8 mouse cellular contexts compared by ENCODE assay signal in genomic region chr7:138940256-138940611, GRCm38 (mm10). TPM values are rescaled to one million over a fixed set of nuclear protein-coding genes. Genes with fewer than 3 reads are reported as not detected.
DNase-seq lines count a peak whose midpoint lies in the region; ATAC-seq and TF ChIP-seq lines count a peak whose summit lies in the region.
"Had no signal": no experiment of that assay in that cellular context is flagged by ENCODE, and none has a peak within 500 bp of the region (broad histone marks: within the 10 kb centered on the region; RNA-seq: fewer than 3 reads in every experiment).

No protein-coding gene starts in this region.

- H3K4me2 ChIP-seq in intestine, embryonic 14.5 days (ENCODE audit: low read length) = peak overlapping the region; percentile 66
- peak overlapping the region; percentile 87 for H3K4me2 ChIP-seq in limb, embryonic 15.5 days

- H3K4me3 ChIP-seq in forebrain, embryonic 10.5 days = peak overlapping the region; percentile 55
- H3K4me3 ChIP-seq in intestine, embryonic 14.5 days (ENCODE audit: low read depth, low read length) = peak overlapping the region; percentile 39
- peak overlapping the region; percentile 43 for H3K4me3 ChIP-seq in limb, embryonic 15.5 days
- H3K4me3 ChIP-seq in thymus, adult 2 months (ENCODE audit: control insufficient read depth, insufficient read depth, low read length) = no peak overlapping the region

- H3K9me3 ChIP-seq in forebrain, embryonic 10.5 days = no peaks in the 10 kb centered on the region
- no peaks in the 10 kb centered on the region for H3K9me3 ChIP-seq in intestine, embryonic 14.5 days (ENCODE audit: control insufficient read depth, low read length)
- no peaks in the 10 kb centered on the region for H3K9me3 ChIP-seq in limb, embryonic 15.5 days

- peaks cover 76% of the 10 kb centered on the region for H3K27me3 ChIP-seq in forebrain, embryonic 10.5 days (ENCODE audit: poor library complexity, severe bottlenecking)
- H3K27me3 ChIP-seq in intestine, embryonic 14.5 days (replicated peaks; ENCODE audit: control insufficient read depth, insufficient read depth, low read length) = peaks cover 61% of the 10 kb centered on the region
- peaks cover 63% of the 10 kb centered on the region for H3K27me3 ChIP-seq in limb, embryonic 15.5 days
- peaks cover 8% of the 10 kb centered on the region for H3K27me3 ChIP-seq in thymus, adult 2 months (ENCODE audit: control insufficient read depth, insufficient read depth, low read length)

- H3K27ac ChIP-seq in forebrain, embryonic 10.5 days = no peak overlapping the region
- no peak overlapping the region for H3K27ac ChIP-seq in intestine, embryonic 14.5 days (ENCODE audit: low read depth)
- no peak overlapping the region for H3K27ac ChIP-seq in limb, embryonic 15.5 days
- no peak overlapping the region for H3K27ac ChIP-seq in thymus, adult 2 months (ENCODE audit: control insufficient read depth, insufficient read depth, low read length)

- no peak for ATAC-seq in intestine, embryonic 14.5 days (replicated peaks; ENCODE audit: low FRiP score, low TSS enrichment, low read depth)
- ATAC-seq in limb, embryonic 15.5 days (ENCODE audit: insufficient number of reproducible peaks, low FRiP score, low TSS enrichment, low read depth) = no peak

- H3K9ac ChIP-seq in intestine, embryonic 14.5 days (ENCODE audit: low read length) = no peak overlapping the region
- 0 out of 2 replicates have a peak overlapping the region, but pooled peaks have one; percentile 26 for H3K9ac ChIP-seq in limb, embryonic 15.5 days

- WGBS in forebrain, embryonic 10.5 days = under 1% methylated on average over 17 of the region's 17 CpGs
- WGBS in intestine, embryonic 14.5 days = 2% methylated on average over 17 of the region's 17 CpGs
- WGBS in limb, embryonic 15.5 days = 2% methylated on average over 17 of the region's 17 CpGs
- 4% methylated on average over 17 of the region's 17 CpGs for WGBS in thymus, adult 2 months

- DNase-seq in Muller cell, postnatal 12 days (ENCODE audit: inconsistent ontology term) = peak; percentile 16
- DNase-seq in adrenal gland, postnatal 25 days = peak; percentile 37
- peak; percentile 20 for DNase-seq in forebrain, embryonic 10.5 days (ENCODE audit: extremely low spot score, low spot score)
- DNase-seq in intestine, embryonic 14.5 days (ENCODE audit: low spot score) = peak; percentile 58
- peak; percentile 70 to 74 for DNase-seq in right cerebral cortex, adult 2 months (ENCODE audit: low spot score in 2 of 2)
- DNase-seq in thymus, adult 2 months = no peak

- no peak for TF ChIP-seq POLR2A in thymus, adult 2 months (IDR thresholded peaks at IDR 0.05; ENCODE audit: control insufficient read depth, extremely low read depth, insufficient read depth, low read length, poor library complexity)

- no peaks in the 10 kb centered on the region for H3K36me3 ChIP-seq in forebrain, embryonic 10.5 days (replicated peaks)
- H3K36me3 ChIP-seq in intestine, embryonic 14.5 days (ENCODE audit: control insufficient read depth, insufficient read depth, low read length) = no peaks in the 10 kb centered on the region
- no peaks in the 10 kb centered on the region for H3K36me3 ChIP-seq in limb, embryonic 15.5 days
- H3K36me3 ChIP-seq in thymus, adult 2 months (ENCODE audit: control insufficient read depth, insufficient read depth, low read length) = no peaks in the 10 kb centered on the region

- peaks cover 13% of the 10 kb centered on the region for H3K4me1 ChIP-seq in forebrain, embryonic 10.5 days
- 0 out of 2 replicates have a peak, but pooled peaks cover 4% of the 10 kb centered on the region for H3K4me1 ChIP-seq in intestine, embryonic 14.5 days (replicated peaks; ENCODE audit: control insufficient read depth, insufficient read depth, low read length)
- H3K4me1 ChIP-seq in limb, embryonic 15.5 days = peaks cover 14% of the 10 kb centered on the region
- no peaks in the 10 kb centered on the region for H3K4me1 ChIP-seq in thymus, adult 2 months (replicated peaks; ENCODE audit: control insufficient read depth, insufficient read depth, low read length)

- TF ChIP-seq CTCF in thymus, adult 2 months (IDR thresholded peaks at IDR 0.05; ENCODE audit: borderline replicate concordance, control insufficient read depth, extremely low read depth, insufficient read depth, low read length, poor library complexity) = no peak

RNA-seq across cellular contexts. Expression of gene Jakmip3, which starts 0.3 kb away (rescaled TPM):
- total RNA-seq in adrenal gland, postnatal 25 days (2021) = 9.2 and 14.1 TPM in 2 replicates
- 0.43 and 0.47 TPM in 2 replicates for polyA plus RNA-seq in forebrain, embryonic 10.5 days (2016; fragmentation: Nextera tagmentation; extraction: Ambion mirVana)
- 0.46 and 0.47 TPM in 2 replicates for polyA plus RNA-seq in intestine, embryonic 14.5 days (2014; fragmentation: Nextera tagmentation; extraction: Ambion mirVana)
- polyA plus RNA-seq in limb, embryonic 15.5 days (2015; fragmentation: Nextera tagmentation; extraction: Ambion mirVana) = 0.49 and 0.67 TPM in 2 replicates
- polyA plus RNA-seq in thymus, adult 2 months (2012; rRNA removed) = 0.04 and 0.09 TPM in 2 replicates
- total RNA-seq: common myeloid progenitor, adult 5-6 weeks had no signal

RNA-seq across cellular contexts. Expression of gene Bnip3, which starts 30.9 kb away (rescaled TPM):
- total RNA-seq in adrenal gland, postnatal 25 days (2021) = 183 and 265 TPM in 2 replicates
- 111 and 127 TPM in 2 replicates for polyA plus RNA-seq in forebrain, embryonic 10.5 days (2016; fragmentation: Nextera tagmentation; extraction: Ambion mirVana)
- polyA plus RNA-seq in intestine, embryonic 14.5 days (2014; fragmentation: Nextera tagmentation; extraction: Ambion mirVana) = 173 and 179 TPM in 2 replicates
- 130 and 138 TPM in 2 replicates for polyA plus RNA-seq in limb, embryonic 15.5 days (2015; fragmentation: Nextera tagmentation; extraction: Ambion mirVana)
- polyA plus RNA-seq in thymus, adult 2 months (2012; rRNA removed) = 11.6 and 13.7 TPM in 2 replicates
